Mouse (Mus musculus) hindbrain, embryonic 16.5 days (tissue): ENCODE data around the gene Gnb3. TPM values are rescaled to one million over a fixed set of nuclear protein-coding genes. Genes with fewer than 3 reads are reported as not detected.

ENCODE experiments used
- ATAC-seq: fragments of 200-750 bp; cut with Nextera tagmentation; 2 replicates; pipeline ENCODE4 v1.8.0; 2017; ENCODE audit warnings: moderate TSS enrichment, moderate library complexity
- H3K27ac ChIP-seq: fragments of 300-500 bp; sonication (generic); 2 replicates; pipeline ENCODE4 v1.5.1; 2014; ENCODE audit warnings: low read depth, mild to moderate bottlenecking, control low read depth, low read length, moderate library complexity
- H3K27me3 ChIP-seq: fragments of 300-500 bp; sonication (generic); replicated peaks from 2 replicates; pipeline ENCODE4 v1.6.1; 2014; ENCODE audit warnings: low read length; ENCODE audit not compliant: control insufficient read depth, insufficient read depth
- H3K36me3 ChIP-seq: fragments of 300-500 bp; sonication (generic); 2 replicates; pipeline ENCODE4 v1.6.1; 2014; ENCODE audit warnings: mild to moderate bottlenecking, low read length, moderate library complexity, mixed read lengths; ENCODE audit not compliant: control insufficient read depth, insufficient read depth
- H3K4me1 ChIP-seq: fragments of 300-500 bp; sonication (generic); 2 replicates; pipeline ENCODE4 v1.6.1; 2014; ENCODE audit warnings: low read depth, low read length; ENCODE audit not compliant: control insufficient read depth, insufficient read depth
- H3K4me2 ChIP-seq: fragments of 300-500 bp; sonication (generic); 2 replicates; pipeline ENCODE4 v1.6.1; 2014; ENCODE audit warnings: mild to moderate bottlenecking, low read length, control low read depth, moderate library complexity
- H3K4me3 ChIP-seq: fragments of 300-500 bp; sonication (generic); 2 replicates; pipeline ENCODE4 v1.5.1; 2014; ENCODE audit warnings: mild to moderate bottlenecking, low read length, control low read depth, moderate library complexity
- H3K9ac ChIP-seq: fragments of 300-500 bp; sonication (generic); 2 replicates; pipeline ENCODE4 v1.6.1; 2014; ENCODE audit warnings: low read depth, mild to moderate bottlenecking, control low read depth, low read length, moderate library complexity
- H3K9me3 ChIP-seq: fragments of 300-500 bp; sonication (generic); 2 replicates; pipeline ENCODE4 v1.6.1; 2014; ENCODE audit warnings: mild to moderate bottlenecking, low read length, moderate library complexity; ENCODE audit not compliant: control insufficient read depth
- WGBS: fragments of 180-500 bp; shearing (Covaris S2); extraction: QIAGEN DNeasy Blood & Tissue Kit; methylation state at CpG from one replicate; pipeline ENCODE4 v1.1.7; 2014; 5-methylcytosine and 5-hydroxymethylcytosine counted together
- polyA plus RNA-seq: library from polyadenylated mRNA; unstranded; fragments of >200 nt; fragmentation: Nextera tagmentation; extraction: Ambion mirVana; gene quantifications from 2 replicates; pipeline ENCODE4 v1.2.1, GENCODE M21; 2015

Gene Gnb3
- polyA plus RNA-seq, 1 experiment from 2014 or later: 1.1 TPM

DNA sequence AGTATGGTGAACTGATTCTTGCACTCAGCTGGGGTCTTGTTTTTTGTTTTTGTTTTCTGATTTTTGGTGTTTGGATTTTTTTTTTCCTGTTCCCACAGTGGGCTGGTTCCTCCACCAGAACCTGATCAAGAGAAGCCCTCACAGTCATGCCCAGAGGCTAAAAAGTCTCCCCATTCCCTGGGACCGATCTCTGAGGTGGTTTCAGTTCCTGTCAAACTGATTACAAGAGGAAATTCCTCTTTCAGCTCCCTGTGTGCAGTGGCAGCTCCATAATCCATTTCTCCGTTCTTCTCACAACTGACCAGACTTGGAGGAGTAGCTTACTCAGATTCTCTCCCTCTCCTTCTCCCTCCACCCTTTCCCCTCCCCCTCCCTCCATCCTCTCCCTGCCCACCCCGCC, 34.3 kb upstream of the Gnb3 start:
- H3K27me3 ChIP-seq: no peaks in the 10 kb centered on the region
- ATAC-seq: no peak

DNA sequence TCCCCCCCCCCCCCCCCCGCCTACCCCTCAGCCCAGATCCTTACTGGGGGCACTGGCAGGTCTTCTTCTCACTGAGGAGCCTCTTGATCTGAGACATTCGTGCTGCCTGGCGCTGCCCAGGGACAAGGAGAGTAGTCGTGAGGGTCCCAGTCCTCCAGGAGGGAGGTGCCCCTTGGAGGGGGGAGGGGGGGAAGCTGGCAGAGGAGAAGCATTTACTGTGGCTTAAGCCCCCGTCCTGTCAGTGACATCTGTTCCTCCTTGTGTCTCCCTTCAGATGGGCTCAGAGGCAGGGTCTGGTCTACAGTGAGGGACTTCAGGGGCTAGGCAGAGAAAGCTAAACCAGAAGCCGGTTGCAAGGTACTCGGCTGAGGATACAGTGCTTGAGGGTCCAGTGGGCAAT, 26.5 kb upstream of the Gnb3 start:
- Histone ChIP-seq H3K4me2 (no peak overlapping the region), H3K27ac (no peak overlapping the region; the same call in 1 of the 2 replicates), H3K9ac (no peak overlapping the region), H3K9me3 (no peaks in the 10 kb centered on the region), H3K27me3 (peaks cover 2% of the 10 kb centered on the region; the same call in 1 of the 2 replicates), H3K4me1 (peaks cover 27% of the 10 kb centered on the region), H3K4me3 (no peak overlapping the region), H3K36me3 (no peaks in the 10 kb centered on the region)
- 62% methylated on average over 6 of the region's 7 CpGs for WGBS
- no peak for ATAC-seq

More for the DNA sequence above, 34.3 kb upstream of the Gnb3 start:
- Histone ChIP-seq H3K36me3 (no peaks in the 10 kb centered on the region), H3K9me3 (no peaks in the 10 kb centered on the region), H3K27ac (no peak overlapping the region), H3K4me1 (no peaks in the 10 kb centered on the region), H3K9ac (no peak overlapping the region), H3K4me2 (no peak overlapping the region), H3K4me3 (no peak overlapping the region)
- WGBS: 66% methylated on average over 2 of the region's 3 CpGs

DNA sequence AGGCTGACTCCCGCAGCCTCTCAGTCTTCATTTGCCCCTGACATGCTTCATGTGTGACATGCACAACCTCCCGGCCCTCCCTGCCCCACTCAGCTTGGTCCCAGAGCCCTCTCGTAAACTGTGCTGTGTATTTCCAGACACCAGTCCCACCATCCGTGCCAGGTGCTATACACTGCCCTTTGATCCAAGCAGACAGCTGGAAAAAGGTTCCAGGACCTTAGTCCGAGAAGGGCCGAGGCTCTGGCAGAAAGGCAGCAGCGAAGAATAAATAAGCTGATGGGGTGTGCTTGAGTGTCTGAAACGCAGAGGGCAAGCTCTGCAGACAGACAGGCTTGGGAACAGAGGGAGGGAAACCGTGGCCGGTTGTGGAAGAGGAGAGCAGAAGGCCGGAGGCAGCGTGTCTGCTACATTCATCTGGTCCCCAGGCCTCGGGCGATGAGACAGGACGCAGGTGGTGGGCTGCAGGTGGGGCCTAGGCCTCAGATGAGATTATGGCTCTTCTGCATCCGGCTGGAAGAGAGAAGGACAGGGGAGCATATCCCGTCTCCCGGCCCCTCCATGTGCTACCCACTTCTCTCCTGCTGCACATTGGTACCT, 25.8 kb upstream of the Gnb3 start:
- Histone ChIP-seq H3K9me3 (no peaks in the 10 kb centered on the region), H3K4me3 (no peak overlapping the region), H3K27me3 (peaks cover 2% of the 10 kb centered on the region; the same call in 1 of the 2 replicates), H3K4me2 (no peak overlapping the region), H3K27ac (peak overlapping the region; percentile 98), H3K9ac (peak overlapping the region; percentile 9), H3K4me1 (peaks cover 31% of the 10 kb centered on the region), H3K36me3 (no peaks in the 10 kb centered on the region)
- ATAC-seq: no peak
- WGBS: 57% methylated on average over 17 of the region's 18 CpGs

DNA sequence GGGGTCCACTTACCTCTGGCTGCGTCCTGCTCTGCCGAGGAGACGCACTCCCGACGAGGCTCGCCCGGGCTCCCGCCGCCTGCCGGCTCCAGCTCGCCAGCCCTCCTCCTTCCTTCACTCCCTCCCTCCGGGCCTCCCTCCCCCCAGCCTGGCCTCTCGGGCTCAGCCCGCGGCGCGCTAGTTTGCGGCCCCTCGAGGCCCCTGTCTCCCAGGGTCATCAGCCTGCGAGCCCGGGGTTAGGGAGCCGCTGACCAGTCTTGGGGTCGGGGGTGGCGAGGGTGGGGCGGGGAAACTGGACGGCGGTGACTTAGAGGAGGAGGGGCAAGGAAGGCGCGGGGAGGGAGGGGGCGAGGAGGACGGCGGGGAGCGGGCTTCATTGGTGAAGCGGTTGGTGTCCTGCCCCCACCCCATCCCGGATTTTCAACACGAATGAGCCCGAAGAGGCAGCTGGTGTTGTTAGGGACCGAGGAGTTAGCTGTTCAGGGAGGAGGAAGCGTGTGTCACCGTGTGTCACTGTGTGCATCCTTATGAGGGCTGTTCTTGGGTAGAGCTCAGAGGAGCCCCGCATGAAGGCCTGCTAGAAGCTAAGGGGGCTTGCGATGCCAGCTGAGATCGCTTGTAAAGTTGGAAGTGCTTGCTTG, 23.7 kb upstream of the Gnb3 start, which contains the start of gene Gpr162:
Gpr162 (minus strand) TSS at position 326 of the 641 bp plus-strand sequence.
- Histone ChIP-seq H3K4me2 (peak within 1 kb of the TSS; percentile 69), H3K36me3 (no peaks in the 10 kb centered on the region), H3K9ac (peak within 1 kb of the TSS; percentile 96), H3K27me3 (peaks cover 2% of the 10 kb centered on the region; the same call in 1 of the 2 replicates), H3K4me1 (peaks cover 44% of the 10 kb centered on the region), H3K4me3 (peak within 1 kb of the TSS; percentile 74), H3K9me3 (no peaks in the 10 kb centered on the region), H3K27ac (peak within 1 kb of the TSS; percentile 98)
- 1% methylated on average over 40 of the region's 43 CpGs for WGBS
- peak; percentile 58 for ATAC-seq

DNA sequence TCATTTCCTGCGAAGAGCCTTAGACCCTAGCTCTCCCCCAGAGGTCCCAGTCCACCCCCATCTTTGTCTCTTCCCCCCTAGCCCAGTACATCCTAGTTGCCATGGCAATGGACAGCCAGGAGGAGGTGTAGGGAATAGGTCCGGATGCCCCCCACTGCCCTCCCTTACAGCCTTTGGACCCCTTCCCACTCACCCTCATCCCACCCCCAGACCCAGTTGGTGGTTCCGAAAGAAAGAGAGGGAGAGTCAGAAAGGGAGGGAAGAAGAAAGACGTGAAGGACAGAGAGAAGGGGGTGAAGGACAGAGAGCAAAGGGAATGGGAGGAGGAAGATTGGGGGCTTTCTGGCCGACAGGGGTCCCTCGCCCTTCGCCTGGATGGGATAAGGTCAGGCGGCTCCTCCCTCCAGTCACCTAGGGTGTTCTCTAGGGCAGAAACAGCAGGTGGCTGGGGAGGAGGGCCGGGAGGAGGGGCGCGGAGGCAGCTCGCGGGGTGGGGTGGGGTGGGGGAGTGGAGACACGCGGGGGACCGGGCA, 23.1 kb upstream of the Gnb3 start:
- H3K27me3 ChIP-seq: peaks cover 2% of the 10 kb centered on the region; the same call in 1 of the 2 replicates
- H3K27ac ChIP-seq: peak overlapping the region; percentile 98
- H3K4me2 ChIP-seq: peak overlapping the region; percentile 69
- H3K9me3 ChIP-seq: no peaks in the 10 kb centered on the region
- no peaks in the 10 kb centered on the region for H3K36me3 ChIP-seq
- WGBS: 0% methylated on average over 9 of the region's 16 CpGs
- peak overlapping the region; percentile 96 for H3K9ac ChIP-seq
- H3K4me3 ChIP-seq: peak overlapping the region; percentile 74
- peak; percentile 9 for ATAC-seq
- H3K4me1 ChIP-seq: peaks cover 48% of the 10 kb centered on the region

DNA sequence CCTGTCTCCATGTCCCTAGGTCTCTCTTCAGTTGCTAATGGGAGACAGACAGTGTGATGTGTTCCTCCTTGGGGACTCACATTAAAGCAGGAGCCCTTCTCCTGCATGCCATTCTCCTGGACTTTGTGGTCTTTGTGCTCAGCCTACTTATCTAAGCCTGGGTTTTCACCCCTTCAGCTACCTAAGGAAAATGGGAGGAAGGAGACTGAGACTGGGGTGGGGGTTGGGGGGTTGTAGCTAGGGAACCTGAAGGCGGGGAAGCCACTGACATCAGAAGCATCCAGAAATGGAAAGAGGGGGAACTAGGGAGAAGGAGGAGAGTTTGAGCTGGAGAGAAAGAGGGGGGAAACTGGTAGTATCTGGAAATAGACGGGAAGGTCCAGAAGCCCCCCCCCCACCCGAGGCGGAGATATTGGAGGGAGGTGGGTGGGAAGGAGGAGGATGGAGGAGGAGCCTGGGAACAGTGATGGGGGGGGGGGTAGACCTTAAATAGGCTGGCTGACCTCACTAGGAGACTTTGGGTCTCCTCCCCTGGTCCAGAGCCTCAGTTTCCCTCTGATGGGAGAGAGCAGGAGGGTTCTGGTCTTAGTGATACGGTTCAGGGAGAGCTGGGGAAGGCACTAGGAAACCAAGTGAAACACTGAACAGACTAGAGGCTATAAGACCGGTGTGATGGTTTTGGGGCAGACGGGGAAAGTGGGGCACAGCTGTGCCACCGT, 22.5 kb upstream of the Gnb3 start:
- H3K4me1 ChIP-seq: peaks cover 53% of the 10 kb centered on the region

DNA sequence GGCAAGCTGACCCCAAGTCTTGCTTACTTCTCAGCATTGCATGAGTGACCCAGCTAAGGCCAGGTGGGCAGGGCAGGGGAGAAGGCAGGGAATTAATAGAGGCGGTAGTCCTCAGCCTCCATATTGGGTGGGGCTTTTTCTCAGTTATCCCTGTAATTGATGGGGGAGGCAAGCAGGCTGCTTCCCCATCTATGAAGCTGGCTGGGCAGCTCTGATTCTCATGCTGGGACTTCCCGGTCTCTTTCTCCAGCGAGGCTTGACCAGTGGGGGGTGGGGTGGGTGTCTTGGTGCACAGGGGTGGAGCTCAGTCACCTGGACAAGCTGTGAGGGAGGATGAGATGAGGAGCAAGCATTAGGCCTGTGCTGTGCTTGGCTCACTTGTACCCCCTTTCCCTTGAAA, 21.7 kb upstream of the Gnb3 start:
- Histone ChIP-seq H3K9me3 (no peaks in the 10 kb centered on the region), H3K4me3 (peak overlapping the region; percentile 74), H3K4me2 (peak overlapping the region; percentile 69), H3K36me3 (no peaks in the 10 kb centered on the region), H3K27me3 (no peaks in the 10 kb centered on the region), H3K9ac (peak overlapping the region; percentile 96), H3K27ac (peak overlapping the region; percentile 98), H3K4me1 (peaks cover 53% of the 10 kb centered on the region)
- ATAC-seq: no peak
- 42% methylated on average over 3 of the region's 3 CpGs for WGBS

More for the DNA sequence above, 22.5 kb upstream of the Gnb3 start:
- Histone ChIP-seq H3K27ac (peak overlapping the region; percentile 98), H3K4me3 (peak overlapping the region; percentile 74), H3K4me2 (peak overlapping the region; percentile 69), H3K27me3 (no peaks in the 10 kb centered on the region), H3K9ac (peak overlapping the region; percentile 96), H3K9me3 (no peaks in the 10 kb centered on the region), H3K36me3 (no peaks in the 10 kb centered on the region)
- WGBS: 9% methylated on average over 8 of the region's 8 CpGs
- peak; percentile 1 for ATAC-seq

DNA sequence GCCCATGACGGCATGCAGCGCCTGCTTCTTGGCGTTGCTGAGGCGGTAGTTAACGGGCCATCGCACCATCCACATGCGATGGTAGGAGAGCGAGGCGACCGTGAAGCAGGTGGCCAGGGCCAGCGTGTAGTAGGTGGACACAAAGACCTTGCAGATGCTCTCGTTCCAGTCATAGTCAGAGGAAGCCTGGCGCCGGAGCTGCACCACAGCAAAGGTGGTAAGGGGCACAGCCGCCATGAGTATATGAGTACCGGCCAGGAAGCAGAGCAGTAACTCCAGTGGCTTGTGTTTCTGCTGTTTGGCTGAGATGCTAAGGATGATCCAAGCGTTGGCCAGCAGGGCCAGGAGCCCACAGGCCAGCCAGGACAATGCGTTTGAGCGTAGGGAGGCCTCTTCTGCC, 21.2 kb upstream of the Gnb3 start:
- peak overlapping the region; percentile 98; the same call in 1 of the 2 replicates for H3K27ac ChIP-seq
- H3K9ac ChIP-seq: peak overlapping the region; percentile 3
- H3K4me2 ChIP-seq: peak overlapping the region; percentile 69
- WGBS: 72% methylated on average over 19 of the region's 19 CpGs
- no peaks in the 10 kb centered on the region for H3K9me3 ChIP-seq
- H3K36me3 ChIP-seq: no peaks in the 10 kb centered on the region
- no peak for ATAC-seq
- peaks cover 53% of the 10 kb centered on the region for H3K4me1 ChIP-seq
- peak overlapping the region; percentile 74; the same call in 1 of the 2 replicates for H3K4me3 ChIP-seq
- H3K27me3 ChIP-seq: no peaks in the 10 kb centered on the region

DNA sequence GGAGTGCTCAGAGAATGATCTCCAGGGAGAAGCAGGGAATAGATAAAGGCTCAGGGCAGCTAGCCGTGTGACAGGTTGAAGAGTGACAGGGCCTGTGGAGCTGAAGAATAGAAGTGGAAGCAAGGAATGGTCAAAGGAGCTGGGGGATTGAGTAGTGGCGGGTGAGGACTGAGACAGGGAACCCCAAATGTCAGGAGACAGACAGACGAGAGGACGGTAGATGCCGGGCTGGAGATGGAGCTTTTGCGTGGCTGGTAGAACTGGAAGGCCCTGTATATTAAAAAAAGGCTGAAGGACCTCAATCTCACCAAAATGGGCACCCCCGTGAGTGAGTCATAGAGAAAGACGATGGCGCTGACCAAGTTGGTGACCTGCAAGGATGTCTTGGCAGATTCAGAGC, 20.4 kb upstream of the Gnb3 start:
- Histone ChIP-seq H3K9ac (peak overlapping the region; percentile 20), H3K4me3 (no peak overlapping the region), H3K27me3 (no peaks in the 10 kb centered on the region), H3K36me3 (no peaks in the 10 kb centered on the region), H3K4me2 (peak overlapping the region; percentile 43), H3K9me3 (no peaks in the 10 kb centered on the region), H3K4me1 (peaks cover 57% of the 10 kb centered on the region), H3K27ac (peak overlapping the region; percentile 67; the same call in 1 of the 2 replicates)
- WGBS: 73% methylated on average over 9 of the region's 9 CpGs
- no peak for ATAC-seq
